Mouse (Mus musculus) layer of hippocampus, adult 18-20 months (tissue): Measurements from ENCODE around the gene Ccdc153. TPM values are rescaled to one million over a fixed set of nuclear protein-coding genes. Genes with fewer than 3 reads are reported as not detected.

Experiments used
- DNase-seq, 2 experiments: peaks; one replicate each; pipeline ENCODE4 v3.0.0; 2022; ENCODE audit warnings: low spot score in 2 of 2
- total RNA-seq, 2 experiments: library from RNA; stranded (reverse); gene quantifications; 2 replicates each; pipeline ENCODE4 v1.2.3; 2021

The Ccdc153 gene
- total RNA-seq, 2 experiments from 2014 or later: 4.7 to 6.1 TPM

- DNase-seq: no peak
Observed at GRCm38 (mm10) chr9:44286256-44286850, 45.9 kb downstream of the Ccdc153 start.

GRCm38 (mm10) chr9:44287003-44287400 lies 46.5 kb downstream of the Ccdc153 start:
- DNase-seq: peak in 1 of 2 experiments; percentile 22

GRCm38 (mm10) chr9:44287401-44288075 lies 47.1 kb downstream of the Ccdc153 start:
- DNase-seq: peak in 1 of 2 experiments; percentile 19

GRCm38 (mm10) chr9:44288076-44288958 lies 47.8 kb downstream of the Ccdc153 start, which contains the start of gene Abcg4:
Gene Abcg4, minus strand, starts transcription at chr9:44288615.
- DNase-seq: peak; percentile 61 to 62

GRCm38 (mm10) chr9:44288959-44289291 lies 48.4 kb downstream of the Ccdc153 start:
- DNase-seq: no peak

- DNase-seq: peak in 1 of 2 experiments; percentile 36
Observed at GRCm38 (mm10) chr9:44292490-44292889, 52.0 kb downstream of the Ccdc153 start.

Other genes starting within 250 kb of the Ccdc153 start
- gene Thy1, start 197.3 kb upstream of the Ccdc153 start, total RNA-seq: 100 to 1,000 TPM; 880 to 892 TPM
- gene Usp2, start 173.7 kb upstream of the Ccdc153 start, total RNA-seq: 10 to 100 TPM; 77.6 to 79.1 TPM
- 1 to 10 TPM in 1 of 2 experiments, under 1 TPM in 1; 0.30 to 1.8 TPM for gene Mfrp, start 138.9 kb upstream of the Ccdc153 start, total RNA-seq
- 10 to 100 TPM; 16.9 to 21.2 TPM for gene C1qtnf5, start 133.4 kb upstream of the Ccdc153 start, total RNA-seq
- gene Gm49380, start 127.2 kb upstream of the Ccdc153 start, total RNA-seq: under 1 TPM in 1 of 2 experiments, not detected in 1; 0.38 TPM
- 10 to 100 TPM; 29.7 to 29.8 TPM for gene Rnf26, start 127.2 kb upstream of the Ccdc153 start, total RNA-seq
- 10 to 100 TPM in 1 of 2 experiments, 1 to 10 TPM in 1; 7.9 to 11.3 TPM for gene Mcam, start 106.2 kb upstream of the Ccdc153 start, total RNA-seq
- gene Cbl, start 6.6 kb upstream of the Ccdc153 start, total RNA-seq: 10 to 100 TPM; 59.8 to 66.3 TPM
- gene Pdzd3, start 10.8 kb downstream of the Ccdc153 start, total RNA-seq: 1 to 10 TPM in 1 of 2 experiments, under 1 TPM in 1; 0.86 to 1.5 TPM
- gene Nlrx1, start 27.9 kb downstream of the Ccdc153 start, total RNA-seq: 10 to 100 TPM; 10.0 to 11.8 TPM
- 10 to 100 TPM; 65.5 to 74.6 TPM for gene Abcg4, start 47.9 kb downstream of the Ccdc153 start, total RNA-seq
- 10 to 100 TPM; 30.0 to 30.6 TPM for gene Hinfp, start 65.0 kb downstream of the Ccdc153 start, total RNA-seq
- gene C2cd2l, start 79.6 kb downstream of the Ccdc153 start, total RNA-seq: 100 to 1,000 TPM; 197 to 228 TPM
- gene Dpagt1, start 85.3 kb downstream of the Ccdc153 start, total RNA-seq: 10 to 100 TPM; 14.7 to 15.7 TPM
- 10 to 100 TPM; 46.1 to 47.7 TPM for gene H2afx, start 94.0 kb downstream of the Ccdc153 start, total RNA-seq
- gene Hmbs, start 103.6 kb downstream of the Ccdc153 start, total RNA-seq: 10 to 100 TPM; 18.9 to 21.2 TPM
- 10 to 100 TPM; 54.9 to 56.6 TPM for gene Vps11, start 121.0 kb downstream of the Ccdc153 start, total RNA-seq
- gene Hyou1, start 138.8 kb downstream of the Ccdc153 start, total RNA-seq: 100 to 1,000 TPM; 130 to 141 TPM
- gene Slc37a4, start 156.2 kb downstream of the Ccdc153 start, total RNA-seq: 10 to 100 TPM; 27.4 to 28.9 TPM
- 100 to 1,000 TPM; 717 to 799 TPM for gene Rps25, start 166.5 kb downstream of the Ccdc153 start, total RNA-seq
- gene Trappc4, start 166.9 kb downstream of the Ccdc153 start, total RNA-seq: 10 to 100 TPM; 70.1 to 72.2 TPM
- gene Ccdc84, start 177.9 kb downstream of the Ccdc153 start, total RNA-seq: 10 to 100 TPM; 19.0 to 21.1 TPM
- not detected for gene Foxr1, start 200.5 kb downstream of the Ccdc153 start, total RNA-seq
- gene Upk2, start 214.3 kb downstream of the Ccdc153 start, total RNA-seq: not detected
- 10 to 100 TPM; 64.0 to 72.3 TPM for gene Bcl9l, start 242.1 kb downstream of the Ccdc153 start, total RNA-seq